Mouse (Mus musculus) pancreas, adult 10 weeks (tissue): ENCODE measurements around the gene Gkn1. TPM values are rescaled to one million over a fixed set of nuclear protein-coding genes. Genes with fewer than 3 reads are reported as not detected.

Experiments
- polyA plus RNA-seq: library from polyadenylated mRNA; stranded (reverse); fragments of 350-450 nt; fragmentation: Illumina TruSeq; extraction: RNeasy Lipid Tissue Mini Kit (QIAGEN cat#74804); gene quantifications from one replicate; pipeline ENCODE4 v1.2.3, GENCODE M21; 2015; ENCODE audit warnings: low read depth, low replicate concordance; ENCODE audit not compliant: insufficient read depth

The Gkn1 gene
- polyA plus RNA-seq, result not detected

GRCm38 (mm10) chr6:87350829-87351228, at the start of gene Gkn1:
Gene Gkn1, minus strand, starts transcription at chr6:87350942.

GRCm38 (mm10) chr6:87388877-87389276, 38.1 kb upstream of the Gkn1 start, which contains the start of gene Gkn3:
Gene Gkn3, minus strand, starts transcription at chr6:87388935.

DNA sequence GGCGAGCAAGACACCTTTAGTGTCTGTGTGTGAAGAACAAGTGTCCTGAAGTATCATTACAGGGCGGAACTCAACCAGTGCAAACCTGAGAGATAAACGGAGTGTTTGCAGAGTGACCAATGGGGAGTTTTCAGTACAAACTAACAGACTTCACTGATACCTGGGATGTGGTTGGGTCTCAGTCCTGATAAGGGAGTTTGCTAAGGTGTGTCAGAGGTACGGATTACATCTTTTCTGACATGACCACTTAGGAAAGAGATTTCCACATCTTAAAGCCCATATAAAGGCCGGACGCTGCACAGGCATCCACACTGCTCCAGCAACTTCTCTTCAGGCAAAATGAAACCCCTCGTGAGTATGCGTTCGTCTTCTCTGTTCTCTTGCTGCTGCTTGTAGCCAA, 22.3 kb upstream of the Gkn1 start, which contains the start of gene Gkn2:
Gene Gkn2 (plus strand): TSS at position 301 of the 400 bp plus-strand sequence.

GRCm38 (mm10) chr6:87335091-87335934, 15.4 kb downstream of the Gkn1 start, which contains the start of gene Antxr1:
Gene Antxr1, minus strand, starts transcription at chr6:87335821.

Other genes starting within 250 kb of the Gkn1 start
- 1.4 TPM for gene D6Ertd527e, start 246.2 kb downstream of the Gkn1 start, polyA plus RNA-seq
- 7.4 TPM for gene Antxr1, start 15.1 kb downstream of the Gkn1 start, polyA plus RNA-seq
- not detected for gene Gkn2, start 22.4 kb upstream of the Gkn1 start, polyA plus RNA-seq
- 1.4 TPM for gene Gkn3, start 38.0 kb upstream of the Gkn1 start, polyA plus RNA-seq
- not detected for gene Bmp10, start 78.1 kb upstream of the Gkn1 start, polyA plus RNA-seq
- gene Arhgap25, start 182.3 kb upstream of the Gkn1 start, polyA plus RNA-seq, result 1.6 TPM
- 0.26 TPM for gene Prokr1, start 239.8 kb upstream of the Gkn1 start, polyA plus RNA-seq